Mouse (Mus musculus) heart, embryonic 13.5 days (tissue): Measurements from ENCODE around the gene Taf8. TPM values are rescaled to one million over a fixed set of nuclear protein-coding genes. Genes with fewer than 3 reads are reported as not detected.

Experiments
- ATAC-seq: fragments of 200-750 bp; cut with Nextera tagmentation; 2 replicates; pipeline ENCODE4 v1.8.0; 2017; ENCODE audit warnings: moderate TSS enrichment; ENCODE audit not compliant: insufficient number of reproducible peaks, low FRiP score, low TSS enrichment; ENCODE audit errors: extremely low read depth
- H3K27ac ChIP-seq: fragments of 300-500 bp; sonication (generic); replicated peaks from 2 replicates; pipeline ENCODE4 v1.5.1; 2015; ENCODE audit warnings: moderate library complexity, mild to moderate bottlenecking, inconsistent platforms
- H3K27me3 ChIP-seq: fragments of 300-500 bp; sonication (generic); replicated peaks from 2 replicates; pipeline ENCODE4 v1.6.1; 2015; ENCODE audit warnings: mild to moderate bottlenecking, inconsistent platforms
- H3K36me3 ChIP-seq: fragments of 300-500 bp; sonication (generic); 2 replicates; pipeline ENCODE4 v1.6.1; 2015; ENCODE audit warnings: mild to moderate bottlenecking, inconsistent platforms
- H3K4me1 ChIP-seq: fragments of 300-500 bp; sonication (generic); 2 replicates; pipeline ENCODE4 v1.6.1; 2015; ENCODE audit warnings: inconsistent platforms
- H3K4me2 ChIP-seq: fragments of 300-500 bp; sonication (generic); 2 replicates; pipeline ENCODE4 v1.6.1; 2015; ENCODE audit warnings: inconsistent platforms, mild to moderate bottlenecking, moderate library complexity
- H3K4me3 ChIP-seq: fragments of 300-500 bp; sonication (generic); 2 replicates; pipeline ENCODE4 v1.5.1; 2015; ENCODE audit warnings: moderate library complexity, mild to moderate bottlenecking, inconsistent platforms
- H3K9ac ChIP-seq: fragments of 300-500 bp; sonication (generic); 2 replicates; pipeline ENCODE4 v1.6.1; 2015; ENCODE audit warnings: inconsistent platforms, mild to moderate bottlenecking, moderate library complexity
- H3K9me3 ChIP-seq: fragments of 300-500 bp; sonication (generic); 2 replicates; pipeline ENCODE4 v1.6.1; 2016; ENCODE audit warnings: inconsistent platforms
- WGBS: fragments of 180-500 bp; shearing (Covaris S2); methylation state at CpG from one replicate; pipeline ENCODE4 v1.1.7; 2015; ENCODE audit warnings: mixed read lengths; 5-methylcytosine and 5-hydroxymethylcytosine counted together
- polyA plus RNA-seq: library from polyadenylated mRNA; unstranded; fragments of >200 nt; fragmentation: Nextera tagmentation; extraction: Ambion mirVana; gene quantifications from 2 replicates; pipeline ENCODE4 v1.2.1, GENCODE M21; 2015

The Taf8 gene
- polyA plus RNA-seq, 1 experiment from 2014 or later = 18.4 TPM

DNA sequence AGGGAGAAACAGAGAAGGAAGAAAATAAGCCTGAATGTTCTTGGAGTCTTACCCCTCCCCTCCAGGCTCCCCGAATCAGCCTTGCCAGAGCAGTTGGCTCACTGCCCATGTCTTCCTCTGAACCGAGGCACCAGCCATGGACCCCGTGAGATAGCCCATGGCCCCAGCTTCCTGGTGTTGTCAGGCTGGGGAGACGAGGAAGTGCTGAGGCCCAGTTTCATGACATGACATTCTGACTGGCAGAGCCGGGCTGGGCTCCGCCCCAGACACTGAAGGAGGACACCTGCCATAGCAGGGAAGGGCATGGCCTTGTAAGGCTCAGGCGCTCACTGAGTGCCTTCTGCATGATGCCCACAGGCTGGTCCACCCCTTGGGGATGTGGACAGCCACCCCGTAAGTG is 47.4 kb downstream of the Taf8 start:
- Histone ChIP-seq H3K36me3 (no peaks in the 10 kb centered on the region), H3K4me1 (peaks cover 73% of the 10 kb centered on the region), H3K9me3 (no peaks in the 10 kb centered on the region), H3K4me2 (no peak overlapping the region), H3K27me3 (no peaks in the 10 kb centered on the region), H3K4me3 (no peak overlapping the region), H3K27ac (0 out of 2 replicates have a peak overlapping the region, but pooled peaks have one; percentile 22), H3K9ac (no peak overlapping the region; the same call in 1 of the 2 replicates)
- ATAC-seq = no peak
- WGBS = 37% methylated on average over 8 of the region's 8 CpGs

DNA sequence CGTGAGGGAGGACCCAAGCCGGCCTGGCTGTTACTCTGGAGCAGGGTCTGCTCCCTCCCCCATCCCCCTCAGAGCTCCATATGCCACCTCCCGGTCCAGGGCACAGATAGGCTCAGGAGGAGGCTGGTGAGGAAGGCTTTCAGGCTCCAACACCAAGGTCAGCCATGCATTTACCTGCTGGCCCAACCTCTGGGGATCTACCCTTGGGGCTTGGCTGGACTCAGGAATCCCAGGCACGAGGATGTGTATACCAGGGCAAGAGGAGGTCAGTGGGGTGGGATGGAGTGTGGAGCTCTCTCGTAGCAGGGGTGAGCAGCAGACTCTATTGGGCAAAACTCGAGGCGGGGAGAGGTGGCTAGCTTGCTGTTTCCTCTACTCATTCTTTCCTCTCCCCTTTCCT is 49.2 kb downstream of the Taf8 start:
- Histone ChIP-seq H3K9me3 (no peaks in the 10 kb centered on the region), H3K4me3 (no peak overlapping the region), H3K27me3 (no peaks in the 10 kb centered on the region), H3K36me3 (no peaks in the 10 kb centered on the region), H3K4me2 (no peak overlapping the region), H3K9ac (peak overlapping the region; percentile 51; the same call in 1 of the 2 replicates), H3K27ac (peak overlapping the region; percentile 53), H3K4me1 (peaks cover 83% of the 10 kb centered on the region)
- ATAC-seq = no peak
- WGBS = 35% methylated on average over 7 of the region's 7 CpGs

DNA sequence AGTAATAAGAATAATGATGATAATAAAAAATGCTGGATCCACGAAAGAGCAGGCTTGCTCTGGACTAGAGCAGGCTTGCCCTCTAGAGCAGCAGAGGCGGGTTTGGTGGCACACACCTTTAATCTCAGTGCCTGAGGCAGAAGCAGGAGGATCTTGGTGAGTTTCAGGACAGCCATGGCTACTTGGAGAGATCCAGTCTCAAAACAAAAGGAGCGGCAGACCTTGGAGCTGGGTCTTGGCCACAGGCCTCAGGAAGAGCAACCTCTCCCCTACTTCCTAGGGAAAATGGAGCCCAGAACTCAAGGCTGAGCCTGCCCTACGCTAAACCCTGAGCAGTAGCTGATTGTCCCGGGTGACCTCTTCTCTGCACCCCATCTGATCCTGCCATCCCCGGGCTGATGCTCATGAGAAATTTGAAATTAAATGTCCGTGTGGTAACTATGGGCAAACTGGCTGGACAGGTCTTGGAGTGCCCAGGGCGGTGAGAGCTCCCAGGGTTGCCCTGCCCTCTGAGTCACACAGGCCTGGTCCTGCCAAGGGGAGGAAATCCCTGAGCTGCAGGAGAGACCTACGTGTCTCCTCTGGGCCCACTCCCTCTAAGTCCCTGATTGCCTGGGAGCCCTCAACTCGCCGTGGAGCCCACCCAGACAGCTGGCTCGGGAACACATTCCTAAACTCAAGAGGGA is 51.1 kb downstream of the Taf8 start:
- peak overlapping the region; percentile 37 for H3K9ac ChIP-seq
- peak overlapping the region; percentile 89 for H3K27ac ChIP-seq
- no peaks in the 10 kb centered on the region for H3K9me3 ChIP-seq
- H3K4me1 ChIP-seq = peaks cover 90% of the 10 kb centered on the region
- H3K4me2 ChIP-seq = no peak overlapping the region
- 58% methylated on average over 12 of the region's 12 CpGs for WGBS
- H3K36me3 ChIP-seq = no peaks in the 10 kb centered on the region
- no peak overlapping the region for H3K4me3 ChIP-seq
- no peaks in the 10 kb centered on the region for H3K27me3 ChIP-seq
- no peak for ATAC-seq

DNA sequence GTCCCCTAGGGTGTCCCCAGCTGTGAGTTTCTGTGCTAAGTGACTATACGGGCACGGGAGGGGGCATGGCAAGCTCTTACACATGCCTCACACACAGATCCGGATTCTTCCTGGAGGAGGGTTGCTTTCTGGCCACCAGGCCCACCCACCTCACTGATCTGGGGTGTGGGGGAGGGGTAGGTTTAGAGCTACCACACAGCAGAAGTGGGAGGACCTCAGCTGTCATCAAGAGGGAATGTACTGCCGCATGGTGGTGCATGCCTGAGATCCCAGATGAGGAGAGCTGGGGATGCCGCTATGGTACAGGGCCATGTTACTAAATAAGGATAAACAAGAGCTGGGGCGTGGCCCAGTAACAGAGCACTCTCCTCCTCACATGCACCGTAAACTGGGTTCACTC is 51.9 kb downstream of the Taf8 start:
- Histone ChIP-seq H3K9ac (peak overlapping the region; percentile 62; the same call in 1 of the 2 replicates), H3K27ac (peak overlapping the region; percentile 89), H3K4me3 (no peak overlapping the region), H3K9me3 (no peaks in the 10 kb centered on the region), H3K36me3 (no peaks in the 10 kb centered on the region), H3K4me2 (no peak overlapping the region), H3K4me1 (peaks cover 93% of the 10 kb centered on the region), H3K27me3 (no peaks in the 10 kb centered on the region)
- peak; percentile 61; the same call in 1 of the 2 replicates for ATAC-seq
- 24% methylated on average over 7 of the region's 7 CpGs for WGBS

DNA sequence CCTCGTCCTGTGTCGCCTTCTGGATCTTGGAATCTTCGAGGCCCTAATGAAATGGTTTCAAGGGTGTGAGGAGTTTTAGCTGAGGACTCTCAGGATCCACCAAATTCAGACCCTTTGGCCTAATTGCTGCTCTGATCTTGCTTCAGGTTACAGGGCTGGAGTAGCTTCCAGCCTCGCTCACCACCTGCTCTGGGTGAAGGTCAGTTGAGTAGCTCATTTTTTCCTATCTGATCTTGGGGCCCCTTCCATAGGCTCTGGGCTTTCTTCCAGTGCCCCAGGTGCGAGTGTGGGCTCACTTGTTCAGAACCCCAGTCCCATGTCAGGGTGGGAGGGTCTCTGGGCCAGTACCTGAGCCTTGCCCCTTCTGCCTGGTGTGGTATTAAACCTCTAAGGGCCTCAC is 52.7 kb downstream of the Taf8 start:
- 55% methylated on average over 5 of the region's 5 CpGs for WGBS
- peak overlapping the region; percentile 62 for H3K9ac ChIP-seq
- H3K9me3 ChIP-seq = no peaks in the 10 kb centered on the region
- no peak for ATAC-seq
- H3K4me2 ChIP-seq = no peak overlapping the region
- peaks cover 90% of the 10 kb centered on the region for H3K4me1 ChIP-seq
- H3K4me3 ChIP-seq = no peak overlapping the region
- H3K27me3 ChIP-seq = no peaks in the 10 kb centered on the region
- H3K36me3 ChIP-seq = no peaks in the 10 kb centered on the region
- H3K27ac ChIP-seq = peak overlapping the region; percentile 89

DNA sequence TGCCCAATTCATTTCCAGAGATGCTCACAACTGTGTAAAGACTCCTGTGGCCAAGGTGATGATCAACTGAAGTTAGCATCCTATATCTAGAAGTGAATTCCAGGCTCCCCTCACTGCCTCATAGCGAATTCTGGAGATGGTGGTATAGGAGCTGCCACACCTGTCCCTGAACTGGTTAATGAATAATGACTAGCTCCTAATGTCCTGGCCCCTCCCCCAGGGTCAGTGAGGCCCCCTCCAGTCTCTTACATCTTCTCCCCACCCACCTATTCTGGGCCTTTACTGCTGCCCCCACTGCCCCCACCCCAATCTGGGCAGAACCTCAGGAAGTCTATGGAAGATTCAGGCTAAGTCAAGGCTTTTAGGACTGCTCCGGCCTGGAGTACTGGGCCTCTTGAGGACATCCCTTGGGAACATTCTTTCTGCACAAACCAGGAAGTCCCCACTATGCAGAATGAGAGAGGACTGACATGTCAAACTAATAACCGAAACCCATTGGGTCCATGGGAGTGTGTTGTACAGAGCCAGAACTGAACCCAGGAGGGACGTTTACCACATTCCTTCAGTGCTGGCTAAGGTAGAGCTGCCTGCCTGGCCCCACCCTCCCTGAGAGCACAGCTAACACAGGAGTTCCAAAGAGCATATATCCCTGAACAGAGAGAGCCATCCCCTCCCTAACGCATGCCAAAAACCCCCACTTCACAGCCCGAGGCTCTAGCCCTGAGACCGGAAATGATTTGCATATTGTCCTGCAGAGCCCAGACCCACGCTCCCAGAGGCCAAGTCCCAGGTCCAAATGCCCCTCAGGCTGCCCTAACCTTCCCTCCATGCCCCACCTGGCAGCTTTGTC is 53.3 kb downstream of the Taf8 start:
- Histone ChIP-seq H3K4me1 (peaks cover 91% of the 10 kb centered on the region), H3K27me3 (no peaks in the 10 kb centered on the region), H3K4me2 (no peak overlapping the region), H3K9me3 (no peaks in the 10 kb centered on the region), H3K4me3 (no peak overlapping the region), H3K27ac (peak overlapping the region; percentile 89), H3K36me3 (no peaks in the 10 kb centered on the region), H3K9ac (peak overlapping the region; percentile 62)
- ATAC-seq = no peak
- WGBS = 31% methylated on average over 8 of the region's 8 CpGs

DNA sequence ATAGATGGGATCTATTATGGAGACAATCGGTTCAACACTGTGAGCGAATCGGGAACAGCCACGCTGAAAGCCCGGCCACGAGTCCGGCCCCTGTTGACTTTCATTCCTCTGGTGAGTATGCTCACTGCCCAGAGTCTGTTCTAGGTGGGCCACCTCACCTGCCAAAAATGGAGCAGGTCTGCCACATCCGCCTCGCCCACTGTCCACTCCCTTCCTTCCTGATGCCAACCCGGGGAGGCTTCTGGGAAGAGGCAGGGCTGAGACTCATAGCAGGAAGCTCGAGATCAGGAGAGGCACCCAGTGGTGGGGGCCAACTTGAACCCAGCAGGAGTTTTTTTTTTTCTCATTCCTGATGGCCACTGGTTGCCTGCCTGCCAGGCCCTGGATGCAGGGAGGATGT is 55.5 kb downstream of the Taf8 start:
- peak overlapping the region; percentile 77 for H3K27ac ChIP-seq
- no peak for ATAC-seq
- no peaks in the 10 kb centered on the region for H3K36me3 ChIP-seq
- peaks cover 85% of the 10 kb centered on the region for H3K4me1 ChIP-seq
- H3K9ac ChIP-seq = peak overlapping the region; percentile 12; the same call in 1 of the 2 replicates
- H3K9me3 ChIP-seq = no peaks in the 10 kb centered on the region
- 0 out of 2 replicates have a peak overlapping the region, but pooled peaks have one; percentile 11 for H3K4me2 ChIP-seq
- H3K27me3 ChIP-seq = no peaks in the 10 kb centered on the region
- 73% methylated on average over 11 of the region's 11 CpGs for WGBS
- H3K4me3 ChIP-seq = no peak overlapping the region

DNA sequence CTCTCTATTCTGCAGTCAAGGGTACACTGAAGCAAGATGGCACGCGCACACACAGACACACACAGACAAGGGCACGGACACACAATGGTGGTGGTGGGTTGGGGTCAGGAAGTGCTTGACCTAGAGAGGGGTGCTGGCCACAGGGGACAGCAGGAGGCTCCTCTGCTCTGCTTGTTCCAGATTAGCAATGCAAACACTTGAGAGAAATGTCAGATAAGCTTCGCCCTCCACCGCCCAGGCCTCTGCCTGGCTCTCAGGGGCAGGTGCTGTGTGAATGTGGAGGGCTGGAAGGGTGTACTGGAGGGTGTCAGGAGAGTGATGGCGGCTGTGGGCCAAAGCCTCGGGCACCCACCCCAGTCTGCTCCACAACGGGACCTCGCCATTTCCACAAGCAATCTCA is 56.1 kb downstream of the Taf8 start:
- peak overlapping the region; percentile 21; the same call in 1 of the 2 replicates for H3K9ac ChIP-seq
- peaks cover 85% of the 10 kb centered on the region for H3K4me1 ChIP-seq
- no peak overlapping the region for H3K4me3 ChIP-seq
- no peaks in the 10 kb centered on the region for H3K27me3 ChIP-seq
- peak overlapping the region; percentile 77 for H3K27ac ChIP-seq
- no peaks in the 10 kb centered on the region for H3K9me3 ChIP-seq
- 20% methylated on average over 9 of the region's 9 CpGs for WGBS
- no peak for ATAC-seq
- no peaks in the 10 kb centered on the region for H3K36me3 ChIP-seq
- H3K4me2 ChIP-seq = 0 out of 2 replicates have a peak overlapping the region, but pooled peaks have one; percentile 11

DNA sequence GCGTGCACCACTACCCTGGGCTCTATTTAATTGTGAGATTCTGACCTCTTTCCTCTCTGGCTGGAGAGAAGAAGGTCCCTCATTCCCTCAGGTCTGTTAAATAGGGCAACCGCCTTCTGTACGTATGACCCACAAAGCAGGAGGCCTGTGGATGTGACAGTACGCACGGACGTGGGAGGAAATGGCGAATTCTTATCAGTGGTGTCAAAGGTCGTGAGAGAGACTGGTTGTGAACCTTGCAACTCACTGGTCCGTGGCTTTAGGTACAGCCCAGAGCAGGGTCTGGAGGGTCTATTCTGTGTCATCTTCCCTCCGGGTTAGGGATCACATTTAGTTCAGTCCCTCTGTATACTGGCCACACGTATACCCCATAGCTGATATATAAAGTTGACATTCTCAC is 56.6 kb downstream of the Taf8 start:
- no peak overlapping the region for H3K4me2 ChIP-seq
- no peaks in the 10 kb centered on the region for H3K9me3 ChIP-seq
- H3K36me3 ChIP-seq = no peaks in the 10 kb centered on the region
- peaks cover 84% of the 10 kb centered on the region for H3K4me1 ChIP-seq
- WGBS = 52% methylated on average over 11 of the region's 11 CpGs
- no peak for ATAC-seq
- H3K4me3 ChIP-seq = no peak overlapping the region
- peak overlapping the region; percentile 77 for H3K27ac ChIP-seq
- peak overlapping the region; percentile 21; the same call in 1 of the 2 replicates for H3K9ac ChIP-seq
- no peaks in the 10 kb centered on the region for H3K27me3 ChIP-seq

DNA sequence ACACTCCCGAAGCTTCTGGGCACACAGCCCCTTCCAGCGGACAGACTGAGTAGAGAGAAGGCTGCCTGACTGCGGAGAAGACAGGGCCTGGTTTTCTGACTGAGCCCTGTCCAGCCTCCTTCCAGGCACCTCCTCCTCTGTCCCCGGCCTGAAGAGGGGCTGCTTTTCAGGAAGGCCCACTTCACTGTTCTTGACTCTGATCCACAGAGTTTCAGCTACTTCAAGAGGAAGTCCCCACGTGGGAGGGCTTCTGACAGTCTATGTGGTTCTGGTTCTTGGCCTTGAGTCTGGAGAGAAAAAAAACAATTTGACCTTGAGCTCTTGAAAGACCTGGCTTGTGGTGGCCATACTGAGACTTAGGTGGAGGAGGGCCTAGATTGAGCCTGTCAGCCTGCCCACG is 58.0 kb downstream of the Taf8 start:
- Histone ChIP-seq H3K4me1 (peaks cover 84% of the 10 kb centered on the region), H3K4me2 (no peak overlapping the region), H3K36me3 (no peaks in the 10 kb centered on the region), H3K4me3 (no peak overlapping the region), H3K9me3 (no peaks in the 10 kb centered on the region), H3K27me3 (no peaks in the 10 kb centered on the region), H3K9ac (peak overlapping the region; percentile 17; the same call in 1 of the 2 replicates), H3K27ac (peak overlapping the region; percentile 41)
- 43% methylated on average over 6 of the region's 6 CpGs for WGBS
- no peak for ATAC-seq

DNA sequence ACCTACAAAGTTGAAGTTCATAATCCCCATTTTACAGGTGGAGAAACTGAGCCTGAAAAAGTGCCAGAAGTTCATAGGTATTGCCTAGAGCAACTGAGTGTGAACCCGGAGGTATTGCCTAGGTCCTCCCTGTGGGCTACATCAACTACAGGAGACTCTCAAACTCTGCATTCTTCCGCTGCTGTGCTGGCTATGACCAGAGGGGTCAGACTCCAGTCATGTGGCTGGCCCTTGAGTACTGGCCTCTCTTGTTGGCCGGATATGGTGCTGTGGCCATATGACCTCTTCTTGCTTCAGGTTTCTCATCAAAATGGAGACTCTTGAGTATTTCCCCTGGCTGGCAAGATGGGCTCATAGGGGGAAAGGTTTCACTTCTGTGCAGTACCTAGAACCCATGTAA is 59.8 kb downstream of the Taf8 start:
- Histone ChIP-seq H3K36me3 (no peaks in the 10 kb centered on the region), H3K4me3 (no peak overlapping the region), H3K9ac (no peak overlapping the region; the same call in 1 of the 2 replicates), H3K27me3 (peaks cover 14% of the 10 kb centered on the region), H3K4me1 (peaks cover 83% of the 10 kb centered on the region), H3K27ac (no peak overlapping the region), H3K4me2 (no peak overlapping the region), H3K9me3 (no peaks in the 10 kb centered on the region)
- no peak for ATAC-seq
- WGBS = 64% methylated on average over 3 of the region's 3 CpGs
